Mouse (Mus musculus): Measurements from ENCODE around the gene Pmpca.

Pmpca gene

GRCm38 (mm10) chr2:26434791-26435572 is 45.8 kb downstream of the Pmpca start:
- DNase-seq: no peak

DNA sequence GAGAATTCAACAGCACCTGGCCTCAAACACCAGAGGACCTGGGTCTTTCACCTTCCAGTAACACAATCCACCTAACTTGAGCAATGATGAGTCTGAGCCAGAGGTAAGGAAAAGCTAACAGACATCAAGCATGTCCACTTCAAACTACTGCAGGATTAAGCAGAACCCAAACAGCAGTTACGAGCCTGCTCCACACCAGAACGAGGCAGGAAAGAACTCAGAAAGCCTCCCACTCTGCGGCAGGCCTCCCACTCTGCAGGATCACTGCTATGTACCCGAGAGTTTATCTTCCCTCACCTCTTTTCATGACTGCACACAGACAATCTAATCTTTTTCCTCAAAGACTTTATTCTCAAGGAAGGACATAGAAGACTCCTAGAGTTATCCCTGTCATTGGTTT is 48.1 kb downstream of the Pmpca start:
- no peak for DNase-seq

- DNase-seq: no peak
These were observed 49.2 kb downstream of the Pmpca start for GRCm38 (mm10) chr2:26438373-26438772.

DNA sequence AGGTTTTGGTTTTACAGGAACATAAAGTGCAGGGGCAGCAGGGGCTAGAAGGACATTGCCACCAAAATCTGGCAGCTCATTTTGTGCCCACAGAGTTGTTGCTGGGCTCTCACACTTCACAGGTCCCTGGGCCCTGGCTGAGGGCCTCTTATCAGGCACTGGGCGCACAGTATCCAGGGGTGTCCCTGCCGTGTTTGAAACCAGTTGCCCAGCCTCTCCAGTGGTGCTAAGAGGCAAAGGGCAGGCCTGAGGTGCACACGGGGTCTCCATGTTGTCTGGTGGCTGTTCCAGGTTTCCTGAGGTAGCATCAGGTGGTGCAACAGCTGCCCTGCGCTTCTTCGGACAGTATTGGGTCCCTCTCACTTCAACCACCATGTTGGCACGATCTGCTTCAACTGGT is 50.5 kb downstream of the Pmpca start:
- no peak for DNase-seq

DNA sequence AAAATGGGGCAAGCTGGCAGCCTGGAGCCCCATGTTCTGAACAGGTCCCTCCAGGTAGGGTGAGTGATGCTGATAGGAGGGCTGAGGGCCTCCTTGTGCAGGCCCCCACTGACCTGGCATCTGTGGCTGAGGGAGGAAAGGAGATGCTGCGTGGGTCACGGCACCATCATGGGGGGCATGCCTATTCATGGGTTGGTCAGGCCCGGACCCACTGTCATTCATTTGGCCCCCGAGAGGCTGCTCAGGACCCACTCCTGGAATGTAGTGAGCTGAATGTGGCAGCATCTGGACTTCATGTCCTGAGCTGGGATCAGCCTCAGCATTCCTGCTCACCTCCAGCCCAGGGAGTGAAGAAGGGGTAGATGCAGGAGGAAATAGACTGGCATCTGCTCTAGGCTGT is 52.1 kb downstream of the Pmpca start:
- DNase-seq: no peak

- no peak for DNase-seq
These were observed 52.5 kb downstream of the Pmpca start for GRCm38 (mm10) chr2:26441688-26442087.

GRCm38 (mm10) chr2:26442843-26443242 is 53.7 kb downstream of the Pmpca start:
- DNase-seq: no peak

GRCm38 (mm10) chr2:26443876-26444275 is 54.7 kb downstream of the Pmpca start:
- DNase-seq: no peak

- no peak for DNase-seq
These were observed 55.2 kb downstream of the Pmpca start for GRCm38 (mm10) chr2:26444368-26444767.

- peak; percentile 100 for DNase-seq
These were observed 56.0 kb downstream of the Pmpca start, which contains the start of gene Sec16a for GRCm38 (mm10) chr2:26444946-26445665. TSS of gene Sec16a (minus strand) at chr2:26445216.

DNA sequence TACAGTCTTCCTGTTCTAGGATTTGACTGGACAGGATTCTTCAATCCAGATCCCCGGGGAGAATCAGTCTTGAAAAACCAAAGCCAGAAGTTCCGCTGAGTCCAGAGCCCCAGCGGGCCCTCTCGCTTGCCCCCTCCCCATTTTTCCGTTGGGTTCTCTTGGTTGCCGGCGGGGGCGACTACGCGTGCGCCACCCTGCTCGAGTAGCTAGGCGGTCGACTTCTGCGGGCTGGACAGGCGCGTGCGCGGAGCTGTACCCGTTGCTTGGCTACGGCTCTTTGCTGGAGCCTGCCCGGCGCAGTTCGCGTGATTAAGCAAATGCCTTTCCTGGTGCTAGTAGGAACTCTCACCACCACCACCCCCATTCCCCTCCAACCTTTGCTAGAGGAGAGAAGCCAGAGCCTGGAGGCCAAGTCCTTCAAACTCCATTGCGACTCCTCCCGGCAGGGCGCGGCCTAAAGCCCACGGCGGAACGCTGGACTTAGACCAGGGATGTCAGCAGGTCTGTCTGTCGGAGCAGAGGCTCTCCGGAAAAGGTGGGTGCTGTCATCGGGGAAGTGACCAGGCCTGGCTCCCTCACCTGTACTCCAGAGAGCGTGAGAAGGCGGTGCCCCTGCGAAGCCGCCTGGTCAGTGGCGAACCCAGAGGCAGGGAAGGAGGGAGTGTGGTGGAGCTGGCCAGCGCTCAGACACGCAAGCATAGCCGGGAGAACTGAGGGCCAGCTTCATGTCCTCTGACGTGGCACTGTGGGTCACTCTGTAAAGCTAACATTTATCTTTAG is 56.7 kb downstream of the Pmpca start:
- no peak for DNase-seq

- no peak for DNase-seq
These were observed 57.5 kb downstream of the Pmpca start for GRCm38 (mm10) chr2:26446671-26447070.
